Mouse (Mus musculus): ENCODE data around the gene Stk33.

The Stk33 gene

DNA sequence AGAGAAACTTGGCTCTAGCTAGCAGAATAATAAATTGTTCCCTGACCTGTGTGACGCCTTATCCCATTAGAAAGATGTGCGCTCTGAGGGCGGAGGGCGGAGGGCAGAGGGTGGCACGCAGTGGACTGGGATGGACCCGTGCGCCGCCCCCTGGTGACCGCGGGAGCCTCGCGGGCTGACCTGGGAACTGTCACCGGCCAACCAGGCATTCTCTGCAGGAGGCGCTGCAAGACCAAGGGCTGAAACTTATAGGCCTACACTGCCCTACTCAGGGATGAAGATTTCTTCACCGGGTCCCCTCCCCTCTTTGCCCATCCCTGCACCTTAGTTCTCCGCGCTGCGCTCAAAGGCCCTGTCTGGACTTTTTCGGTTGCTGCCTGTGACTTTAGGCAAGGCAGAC is 197.6 kb downstream of the Stk33 start:
- no peak for DNase-seq (ENCODE audit: low spot score)

DNA sequence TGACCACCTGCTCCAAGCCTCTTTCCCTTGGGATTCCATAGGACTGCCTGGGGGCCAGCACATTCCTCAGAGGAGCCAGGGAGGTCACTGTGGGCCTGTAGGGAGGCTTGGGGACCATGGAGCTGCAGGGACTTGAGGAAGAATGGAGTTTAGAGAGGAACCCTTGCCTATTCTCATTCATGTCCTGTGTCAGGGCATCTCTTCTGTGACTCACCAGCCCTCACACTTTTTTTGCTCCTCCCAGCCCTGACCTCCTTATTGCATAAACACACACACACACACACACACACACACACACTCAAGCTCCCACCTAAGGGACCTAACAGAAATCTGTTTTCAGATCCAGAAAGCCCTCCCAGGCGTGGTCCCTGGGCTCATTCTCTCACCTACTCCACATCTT is 199.5 kb downstream of the Stk33 start:
- no peak for DNase-seq (ENCODE audit: low spot score)

DNA sequence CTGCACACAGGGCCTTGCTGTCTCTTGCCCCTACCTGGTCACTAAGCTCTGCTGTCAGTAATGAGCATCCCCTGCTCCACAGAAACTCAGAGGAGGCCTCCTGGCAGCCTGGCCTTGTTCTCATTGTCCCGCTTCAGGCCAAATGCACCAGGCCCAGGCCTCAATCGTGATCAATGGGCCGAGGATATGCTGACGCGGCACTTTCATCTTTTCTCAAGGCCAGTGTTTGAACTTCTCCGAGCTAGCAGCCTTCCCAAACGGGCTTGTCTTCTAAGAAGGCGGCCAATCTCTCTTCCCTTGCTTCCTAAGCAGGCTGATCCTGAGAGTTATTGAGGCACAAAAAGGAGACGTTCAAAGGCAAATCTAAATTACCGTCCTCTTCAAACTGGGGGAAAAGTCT is 200.2 kb downstream of the Stk33 start:
- no peak for DNase-seq (ENCODE audit: low spot score)

DNA sequence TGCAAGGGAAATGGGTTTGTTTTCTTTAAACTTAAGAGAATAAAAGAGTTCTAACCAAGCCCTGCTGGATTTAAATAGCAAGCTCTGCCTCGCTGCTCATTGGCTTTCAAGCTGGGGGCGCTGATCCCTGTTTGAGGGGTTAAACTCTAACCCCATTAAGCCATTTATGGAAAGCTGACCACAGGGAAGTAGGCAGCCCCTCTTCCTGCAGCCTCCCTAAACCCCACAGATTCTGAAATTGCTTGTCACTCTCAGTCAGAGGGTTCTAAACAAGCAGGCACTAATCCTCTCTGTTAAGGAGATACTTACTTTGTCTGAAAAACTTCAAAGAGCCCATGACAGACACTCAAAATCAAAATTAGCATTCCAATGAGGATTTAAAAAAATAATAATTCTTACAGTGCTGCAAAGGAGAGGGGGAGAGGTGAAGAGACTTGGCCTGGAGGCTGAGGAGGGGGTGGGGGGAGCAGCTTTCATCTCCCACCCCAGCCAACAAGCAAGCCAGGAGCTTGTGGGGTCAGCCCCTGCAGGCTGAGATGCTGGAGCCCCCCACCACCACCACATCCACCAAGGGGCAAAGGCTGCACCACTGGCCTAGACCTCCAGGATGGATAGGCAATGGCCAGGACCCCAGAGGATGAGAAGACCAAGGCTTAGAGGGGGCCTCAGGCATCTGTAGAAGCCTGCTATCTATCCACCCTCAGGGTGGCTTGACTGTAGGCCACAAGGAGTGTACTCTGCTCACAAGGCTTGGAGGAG is 203.8 kb downstream of the Stk33 start:
- DNase-seq (ENCODE audit: low spot score), result no peak

DNA sequence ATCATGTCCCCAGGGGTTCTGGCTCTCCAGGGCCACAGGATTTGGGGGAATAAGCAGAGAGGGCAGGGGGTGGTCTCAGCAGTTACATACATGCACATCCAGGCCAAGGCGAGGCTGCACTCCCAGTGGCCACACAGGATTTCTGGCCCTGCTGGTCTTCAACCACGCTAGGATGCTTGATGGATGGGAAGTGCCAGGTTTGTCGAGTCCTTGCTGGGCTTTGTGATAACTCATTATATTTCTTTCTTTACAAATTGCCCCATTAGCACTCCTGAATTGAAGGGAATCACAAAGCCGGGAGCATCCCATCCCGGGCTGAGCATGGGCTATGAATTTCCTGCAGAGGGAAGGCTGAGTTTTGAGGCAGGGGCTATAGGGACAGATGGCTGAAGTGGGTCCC is 204.4 kb downstream of the Stk33 start:
- DNase-seq (ENCODE audit: low spot score), result no peak

DNA sequence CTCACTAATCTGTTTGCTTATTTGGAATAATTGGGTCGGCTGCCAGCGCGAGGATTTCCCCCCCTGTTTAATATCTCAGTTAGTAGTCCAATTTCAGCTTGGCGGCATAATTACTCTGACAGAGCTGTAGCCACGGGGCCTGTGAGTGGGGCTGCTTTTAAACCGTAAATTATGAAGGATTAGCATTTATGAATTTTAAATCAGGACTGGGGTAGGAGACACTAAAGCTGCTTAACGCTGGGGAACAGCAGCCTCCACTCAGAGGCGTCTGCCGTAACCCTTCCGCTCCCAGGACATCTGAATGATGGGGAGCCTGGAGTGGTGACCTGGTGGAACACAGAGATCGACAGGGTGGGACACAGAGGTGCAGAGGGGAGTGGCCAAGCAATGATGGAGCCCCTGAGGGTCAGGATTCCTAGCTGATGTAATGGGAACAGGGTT is 207.0 kb downstream of the Stk33 start:
- DNase-seq (ENCODE audit: low spot score), result no peak

DNA sequence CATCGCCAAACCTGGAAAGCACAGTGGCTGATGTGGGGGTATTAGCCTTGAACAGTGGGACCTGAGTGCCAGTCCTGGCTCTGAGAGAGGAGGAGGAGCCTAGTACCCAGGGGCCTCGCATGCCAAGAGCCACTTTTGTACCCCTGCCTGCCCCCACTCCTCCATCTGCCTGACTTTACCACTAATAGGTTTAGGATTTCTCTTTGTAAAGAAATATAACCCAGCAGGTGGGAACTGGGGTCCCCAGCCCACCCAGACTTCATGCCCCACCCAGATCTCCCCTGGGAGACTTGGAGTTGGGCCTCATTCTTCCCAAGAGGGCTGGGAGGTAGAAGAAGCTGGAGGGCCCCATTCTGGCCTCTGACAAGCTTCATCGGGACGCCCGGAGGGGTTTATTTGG is 207.6 kb downstream of the Stk33 start:
- DNase-seq (ENCODE audit: low spot score), result no peak

DNA sequence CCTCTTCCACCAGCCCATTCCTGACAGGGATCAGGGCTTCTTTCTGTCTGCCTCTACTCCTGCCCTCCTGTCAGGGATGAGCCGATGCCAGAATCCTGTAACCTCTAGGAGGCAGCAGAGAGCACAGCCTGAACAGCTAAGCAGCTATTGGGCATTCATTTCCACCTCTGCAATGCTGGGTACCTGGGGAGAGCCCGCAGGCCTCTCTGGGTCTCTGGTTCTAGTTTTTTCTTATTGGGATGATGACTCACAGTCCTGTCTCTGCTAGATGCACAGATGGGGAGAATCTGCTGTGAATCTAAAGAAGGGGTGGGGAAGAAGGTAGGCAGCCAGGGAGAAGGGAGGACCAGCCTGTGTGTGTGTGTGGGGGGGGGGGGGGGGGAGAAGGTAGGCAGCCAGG is 208.1 kb downstream of the Stk33 start:
- DNase-seq (ENCODE audit: low spot score), result no peak

Data from spleen, adult 12 weeks (tissue).